Mouse (Mus musculus): ENCODE data around the gene Fbxo48. TPM values are rescaled to one million over a fixed set of nuclear protein-coding genes. Genes with fewer than 3 reads are reported as not detected.

Gene Fbxo48
- 1.6 and 1.9 TPM in 2 replicates for polyA plus RNA-seq (2015; fragmentation: Nextera tagmentation; extraction: Ambion mirVana)

DNA sequence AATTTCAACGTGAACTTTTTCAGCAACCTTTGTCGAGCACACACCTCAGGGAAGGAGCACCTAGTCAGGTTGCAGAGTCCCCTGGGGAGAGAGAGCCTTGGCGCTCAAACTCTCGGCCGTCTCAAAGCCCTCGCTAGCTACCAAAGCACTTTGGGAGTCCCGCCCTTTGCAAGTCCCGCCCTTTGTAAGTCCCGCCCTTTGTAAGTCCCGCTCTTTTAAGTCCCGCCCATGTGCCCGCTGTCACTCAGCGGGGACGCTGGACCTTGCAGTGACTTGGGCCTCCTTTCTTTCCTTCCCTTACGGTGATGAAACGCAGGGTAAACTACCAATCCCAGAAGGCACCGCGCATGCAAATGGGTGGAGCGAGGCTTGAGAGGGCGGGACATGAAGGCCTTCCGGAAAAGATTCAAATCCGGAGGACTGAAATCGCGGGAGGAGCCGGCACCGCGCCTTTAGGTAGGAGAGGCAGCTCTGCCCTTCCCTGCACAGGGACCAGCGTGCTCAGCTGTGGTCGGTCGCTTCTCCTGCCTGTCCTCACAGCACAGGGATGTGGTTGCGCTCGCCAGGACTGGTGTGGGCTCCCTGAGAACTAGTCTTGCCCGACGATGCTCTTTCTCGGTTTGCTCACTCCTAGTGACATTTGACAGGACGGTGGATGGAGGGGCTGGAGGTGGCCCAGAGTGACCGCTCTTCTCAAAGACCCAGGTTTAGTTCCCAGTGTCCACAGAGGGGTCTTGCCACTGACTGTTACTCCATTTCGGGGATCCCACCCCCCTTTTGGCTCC, at the start of gene Fbxo48:
TSS of gene Fbxo48 (plus strand) at position 400 of the 785 bp plus-strand sequence.
- ATAC-seq, result peak; percentile 100
- Histone ChIP-seq H3K4me2 (peak within 1 kb of the TSS; percentile 83), H3K27ac (peak within 1 kb of the TSS; percentile 51; the same call in 1 of the 2 replicates), H3K36me3 (ENCODE audit: poor library complexity, severe bottlenecking) (peaks cover 11% of the 10 kb centered on the region; the same call in 1 of the 2 replicates), H3K27me3 (no peaks in the 10 kb centered on the region), H3K9me3 (replicated peaks) (no peaks in the 10 kb centered on the region), H3K4me1 (peaks cover 16% of the 10 kb centered on the region), H3K9ac (peak within 1 kb of the TSS; percentile 78), H3K4me3 (peak within 1 kb of the TSS; percentile 68)
- under 1% methylated on average over 37 of the region's 38 CpGs for WGBS

DNA sequence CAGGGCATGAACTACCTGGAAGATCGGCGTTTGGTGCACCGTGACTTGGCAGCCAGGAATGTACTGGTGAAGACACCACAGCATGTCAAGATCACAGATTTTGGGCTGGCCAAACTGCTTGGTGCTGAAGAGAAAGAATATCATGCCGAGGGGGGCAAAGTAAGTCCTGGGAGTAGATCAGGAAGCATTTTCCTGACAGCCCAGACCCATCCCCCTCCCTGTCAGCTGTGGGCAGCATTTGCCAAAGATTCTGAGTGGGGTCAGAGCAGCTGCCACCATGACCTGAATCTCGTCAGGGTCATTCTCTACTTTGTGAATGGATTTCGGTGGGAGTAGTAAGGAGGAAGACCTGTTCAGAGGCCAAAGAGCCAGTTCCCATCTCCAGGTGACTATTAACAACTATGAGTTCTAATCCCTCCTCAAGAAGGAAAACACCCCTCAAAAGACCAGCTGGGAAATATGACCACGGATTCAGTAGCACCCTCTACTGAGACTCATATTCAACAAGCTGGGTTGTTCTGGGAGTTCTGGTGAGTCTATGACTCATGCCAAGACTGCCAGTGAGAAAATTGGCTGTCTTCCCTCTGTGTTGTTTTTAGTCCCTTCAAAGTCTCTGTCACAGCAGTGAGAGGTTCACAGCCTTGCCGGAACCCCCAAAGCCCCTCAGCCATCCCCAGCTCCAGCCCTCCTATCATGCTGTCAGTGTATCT, 46.7 kb upstream of the Fbxo48 start:
- no peaks in the 10 kb centered on the region for H3K4me1 ChIP-seq
- WGBS, result 85% methylated on average over 8 of the region's 8 CpGs
- H3K4me2 ChIP-seq, result no peak overlapping the region
- H3K9me3 ChIP-seq (replicated peaks), result no peaks in the 10 kb centered on the region
- ATAC-seq, result no peak
- no peak overlapping the region for H3K9ac ChIP-seq
- H3K4me3 ChIP-seq, result no peak overlapping the region
- no peak overlapping the region for H3K27ac ChIP-seq
- H3K27me3 ChIP-seq, result no peaks in the 10 kb centered on the region
- H3K36me3 ChIP-seq (ENCODE audit: poor library complexity, severe bottlenecking), result no peaks in the 10 kb centered on the region

DNA sequence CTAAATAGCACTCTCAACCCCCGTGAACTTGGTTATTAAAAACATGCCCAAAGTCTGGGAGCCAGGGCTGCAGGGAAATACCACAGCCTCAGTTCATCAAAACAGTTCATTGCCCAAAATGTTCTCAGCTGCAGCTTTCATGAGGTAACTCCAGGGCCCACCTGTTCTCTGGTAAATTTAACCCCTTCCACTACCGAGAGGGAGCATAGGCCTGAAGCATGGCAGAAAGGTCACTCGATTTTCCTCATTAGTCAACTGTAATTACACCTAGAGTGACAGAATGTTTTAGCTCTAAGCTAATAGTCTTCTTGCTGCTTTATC, 46.2 kb upstream of the Fbxo48 start:
- 87% methylated on average over 3 of the region's 3 CpGs for WGBS
- Histone ChIP-seq H3K9me3 (replicated peaks) (no peaks in the 10 kb centered on the region), H3K36me3 (ENCODE audit: poor library complexity, severe bottlenecking) (no peaks in the 10 kb centered on the region), H3K27me3 (no peaks in the 10 kb centered on the region), H3K4me2 (no peak overlapping the region), H3K27ac (no peak overlapping the region), H3K9ac (no peak overlapping the region), H3K4me3 (no peak overlapping the region), H3K4me1 (no peaks in the 10 kb centered on the region)
- ATAC-seq, result no peak

DNA sequence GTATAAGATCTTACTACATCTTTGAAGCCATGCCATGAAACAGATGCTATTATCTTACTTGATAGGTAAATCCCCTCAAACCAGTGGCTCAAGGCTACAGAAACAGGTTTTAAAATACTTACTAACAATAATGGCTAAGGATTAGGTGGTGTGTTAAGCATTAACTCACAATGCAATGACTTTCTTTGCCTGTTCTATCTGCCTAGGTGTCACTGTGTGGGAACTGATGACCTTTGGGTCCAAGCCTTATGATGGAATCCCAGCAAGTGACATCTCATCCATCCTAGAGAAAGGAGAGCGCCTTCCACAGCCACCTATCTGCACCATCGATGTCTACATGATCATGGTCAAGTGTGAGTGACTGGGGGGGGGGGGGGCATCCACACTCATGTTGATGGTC, 44.6 kb upstream of the Fbxo48 start:
- no peaks in the 10 kb centered on the region for H3K9me3 ChIP-seq (replicated peaks)
- ATAC-seq, result no peak
- WGBS, result 90% methylated on average over 2 of the region's 2 CpGs
- H3K9ac ChIP-seq, result no peak overlapping the region
- H3K4me2 ChIP-seq, result no peak overlapping the region
- H3K4me3 ChIP-seq, result no peak overlapping the region
- no peaks in the 10 kb centered on the region for H3K27me3 ChIP-seq
- no peaks in the 10 kb centered on the region for H3K36me3 ChIP-seq (ENCODE audit: poor library complexity, severe bottlenecking)
- H3K27ac ChIP-seq, result no peak overlapping the region
- no peaks in the 10 kb centered on the region for H3K4me1 ChIP-seq

DNA sequence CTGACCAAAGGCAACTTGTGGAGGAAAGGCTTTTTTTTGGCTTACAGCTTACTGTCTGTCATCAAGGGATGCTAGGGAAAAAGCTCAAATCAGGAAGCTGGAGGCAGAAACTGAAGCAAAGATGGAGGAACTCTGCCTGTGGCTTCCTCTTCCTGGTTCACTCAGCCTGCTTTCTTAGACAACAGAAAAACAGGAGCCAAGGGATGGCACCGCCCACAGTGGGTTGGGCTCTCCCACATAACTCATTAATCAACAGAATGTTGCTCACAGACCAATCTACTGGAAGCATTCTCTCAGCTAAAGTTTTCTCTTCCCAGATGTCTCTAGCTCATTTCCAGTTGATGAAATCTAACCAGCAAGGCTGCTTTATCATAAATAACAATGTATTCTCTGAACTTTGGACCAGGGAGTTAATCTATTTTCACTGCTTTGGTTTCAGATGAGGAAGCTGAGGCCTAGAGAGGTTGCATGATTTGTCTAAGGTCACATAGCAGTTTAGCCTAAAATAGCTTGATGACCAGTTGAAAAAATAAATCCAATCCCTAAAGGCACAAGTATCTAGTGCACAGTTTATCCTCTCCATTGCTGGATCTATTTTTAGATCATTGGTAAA, 43.6 kb upstream of the Fbxo48 start:
- Histone ChIP-seq H3K27me3 (no peaks in the 10 kb centered on the region), H3K4me3 (no peak overlapping the region), H3K9ac (no peak overlapping the region), H3K4me2 (no peak overlapping the region), H3K4me1 (no peaks in the 10 kb centered on the region), H3K9me3 (replicated peaks) (no peaks in the 10 kb centered on the region), H3K27ac (no peak overlapping the region), H3K36me3 (ENCODE audit: poor library complexity, severe bottlenecking) (no peaks in the 10 kb centered on the region)
- 89% methylated on average over 1 of the region's 1 CpGs for WGBS
- ATAC-seq, result no peak

DNA sequence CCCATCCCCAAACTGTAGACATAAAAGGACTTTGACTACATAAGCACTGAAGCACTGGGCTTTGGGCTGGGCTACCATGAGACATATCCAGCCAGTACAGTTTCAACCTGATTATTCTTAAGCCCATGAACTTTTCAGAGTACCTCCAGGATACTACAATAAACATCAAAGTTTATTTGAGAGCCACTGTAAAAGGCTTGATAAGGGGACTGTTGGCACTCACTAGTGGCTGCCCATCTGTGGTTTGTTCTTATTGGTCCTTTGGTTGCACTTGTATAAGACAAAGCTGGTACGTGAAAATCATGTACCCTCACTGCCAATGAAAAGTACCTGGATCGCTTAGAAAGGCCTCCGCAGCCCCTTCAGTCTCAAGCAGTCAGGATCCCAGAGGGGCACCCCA, 36.4 kb upstream of the Fbxo48 start:
- H3K27ac ChIP-seq, result no peak overlapping the region
- H3K4me2 ChIP-seq, result no peak overlapping the region
- no peaks in the 10 kb centered on the region for H3K27me3 ChIP-seq
- no peak overlapping the region for H3K9ac ChIP-seq
- WGBS, result 67% methylated on average over 3 of the region's 3 CpGs
- H3K4me1 ChIP-seq, result no peaks in the 10 kb centered on the region
- H3K36me3 ChIP-seq (ENCODE audit: poor library complexity, severe bottlenecking), result no peaks in the 10 kb centered on the region
- no peaks in the 10 kb centered on the region for H3K9me3 ChIP-seq (replicated peaks)
- no peak overlapping the region for H3K4me3 ChIP-seq
- ATAC-seq, result no peak

DNA sequence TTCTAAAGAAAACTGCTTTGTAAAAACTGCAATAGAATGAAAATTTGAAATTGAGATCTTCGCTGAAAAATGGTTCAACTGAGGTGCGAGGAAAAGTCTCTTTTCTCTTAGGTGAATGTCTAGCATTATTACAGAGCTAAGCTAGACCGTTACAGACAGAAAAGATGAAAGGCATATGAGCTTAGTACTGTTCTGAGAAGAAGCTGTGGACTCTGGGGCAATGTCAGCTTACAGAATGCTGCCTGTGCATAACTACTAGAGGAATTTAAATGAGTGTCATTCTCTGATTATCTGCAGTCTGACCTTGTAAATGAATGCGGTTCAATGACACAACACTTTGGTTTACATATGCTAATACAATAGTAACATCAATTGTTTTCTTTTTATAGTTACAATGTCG, 35.3 kb upstream of the Fbxo48 start:
- ATAC-seq, result no peak
- no peaks in the 10 kb centered on the region for H3K4me1 ChIP-seq
- H3K27ac ChIP-seq, result no peak overlapping the region
- H3K4me2 ChIP-seq, result no peak overlapping the region
- no peaks in the 10 kb centered on the region for H3K36me3 ChIP-seq (ENCODE audit: poor library complexity, severe bottlenecking)
- H3K9me3 ChIP-seq (replicated peaks), result no peaks in the 10 kb centered on the region
- 57% methylated on average over 5 of the region's 5 CpGs for WGBS
- H3K27me3 ChIP-seq, result no peaks in the 10 kb centered on the region
- H3K4me3 ChIP-seq, result no peak overlapping the region
- H3K9ac ChIP-seq, result no peak overlapping the region

DNA sequence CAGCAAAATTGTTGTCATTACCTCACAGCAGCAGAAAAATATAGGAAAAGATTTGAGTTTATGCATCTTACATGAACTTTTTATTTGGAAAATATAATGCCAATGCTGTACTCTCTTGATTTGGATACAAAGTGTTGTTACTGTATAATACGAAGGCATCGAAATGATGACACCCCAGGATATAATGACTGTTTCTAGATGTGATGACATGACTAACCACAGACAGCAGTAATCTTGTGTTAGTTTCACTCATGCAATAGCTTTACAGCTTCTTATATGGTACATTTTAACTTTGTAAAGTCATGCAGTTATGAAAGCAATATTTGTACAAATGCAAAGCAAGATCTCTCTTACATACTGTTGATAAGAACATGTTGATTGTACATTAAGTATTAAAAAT, 33.7 kb upstream of the Fbxo48 start:
- 95% methylated on average over 2 of the region's 2 CpGs for WGBS
- ATAC-seq, result no peak
- Histone ChIP-seq H3K4me3 (no peak overlapping the region), H3K4me1 (no peaks in the 10 kb centered on the region), H3K27ac (no peak overlapping the region), H3K9ac (no peak overlapping the region), H3K9me3 (replicated peaks) (no peaks in the 10 kb centered on the region), H3K36me3 (ENCODE audit: poor library complexity, severe bottlenecking) (no peaks in the 10 kb centered on the region), H3K4me2 (no peak overlapping the region), H3K27me3 (no peaks in the 10 kb centered on the region)

DNA sequence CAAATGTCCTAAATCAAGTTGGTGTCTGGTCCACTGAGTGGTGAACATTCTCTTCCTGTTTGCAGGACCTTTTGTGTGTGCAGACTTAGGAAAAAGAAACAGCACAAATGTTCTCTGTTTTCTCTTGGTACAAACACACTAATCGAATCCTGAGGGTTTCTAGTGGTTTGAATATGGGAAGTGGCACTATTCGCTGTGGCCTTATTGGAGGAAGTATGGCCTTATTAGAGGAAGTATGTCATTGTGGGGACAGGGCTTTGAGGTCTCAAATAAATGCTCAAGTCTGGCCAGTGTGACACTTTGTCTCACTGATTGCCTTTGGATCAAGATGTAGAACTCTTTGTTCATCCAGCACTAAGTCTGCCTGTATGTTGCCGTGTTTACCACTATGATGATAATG, 19.0 kb upstream of the Fbxo48 start:
- no peaks in the 10 kb centered on the region for H3K4me1 ChIP-seq
- H3K9me3 ChIP-seq (replicated peaks), result no peaks in the 10 kb centered on the region
- no peak overlapping the region for H3K4me3 ChIP-seq
- ATAC-seq, result no peak
- 88% methylated on average over 3 of the region's 3 CpGs for whole genome bisulfite sequencing
- H3K36me3 ChIP-seq (ENCODE audit: poor library complexity, severe bottlenecking), result no peaks in the 10 kb centered on the region
- no peak overlapping the region for H3K27ac ChIP-seq
- no peak overlapping the region for H3K9ac ChIP-seq
- H3K4me2 ChIP-seq, result no peak overlapping the region
- no peaks in the 10 kb centered on the region for H3K27me3 ChIP-seq

DNA sequence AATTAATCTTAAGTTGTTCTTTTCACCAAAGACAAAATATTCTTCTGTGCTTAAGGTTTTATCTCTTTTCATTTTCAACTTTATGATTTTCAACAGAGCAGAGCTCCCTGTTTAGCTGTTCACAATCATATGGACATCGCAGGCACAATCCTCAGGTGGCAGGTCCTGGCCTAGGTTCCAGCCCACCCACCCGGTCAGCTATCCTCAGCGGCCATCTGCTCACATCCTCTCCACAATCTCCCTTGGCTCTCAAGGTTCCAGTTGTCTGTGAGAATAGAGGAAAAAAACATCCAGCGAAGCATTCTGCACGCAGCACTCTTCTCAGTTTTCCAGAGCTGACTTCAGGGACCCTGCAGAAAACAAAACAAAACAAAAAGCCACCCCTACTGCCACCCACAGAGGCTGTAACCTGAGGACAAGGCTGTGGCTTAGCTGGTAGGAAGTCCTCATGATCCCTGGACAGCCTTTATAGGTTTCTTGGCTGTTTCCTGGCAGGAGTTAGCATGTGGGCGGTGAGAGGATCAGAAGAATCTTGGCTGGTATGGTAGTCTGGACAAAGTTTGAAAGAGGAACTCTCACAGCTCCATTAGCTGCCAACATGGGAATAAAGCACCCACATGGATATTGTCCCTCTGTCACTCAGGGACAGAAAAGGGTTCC, 15.5 kb upstream of the Fbxo48 start:
- ATAC-seq, result no peak
- WGBS, result 76% methylated on average over 6 of the region's 6 CpGs
- Histone ChIP-seq H3K9me3 (replicated peaks) (no peaks in the 10 kb centered on the region), H3K4me1 (no peaks in the 10 kb centered on the region), H3K27me3 (no peaks in the 10 kb centered on the region), H3K36me3 (ENCODE audit: poor library complexity, severe bottlenecking) (no peaks in the 10 kb centered on the region), H3K9ac (no peak overlapping the region), H3K27ac (no peak overlapping the region), H3K4me3 (no peak overlapping the region), H3K4me2 (no peak overlapping the region)

DNA sequence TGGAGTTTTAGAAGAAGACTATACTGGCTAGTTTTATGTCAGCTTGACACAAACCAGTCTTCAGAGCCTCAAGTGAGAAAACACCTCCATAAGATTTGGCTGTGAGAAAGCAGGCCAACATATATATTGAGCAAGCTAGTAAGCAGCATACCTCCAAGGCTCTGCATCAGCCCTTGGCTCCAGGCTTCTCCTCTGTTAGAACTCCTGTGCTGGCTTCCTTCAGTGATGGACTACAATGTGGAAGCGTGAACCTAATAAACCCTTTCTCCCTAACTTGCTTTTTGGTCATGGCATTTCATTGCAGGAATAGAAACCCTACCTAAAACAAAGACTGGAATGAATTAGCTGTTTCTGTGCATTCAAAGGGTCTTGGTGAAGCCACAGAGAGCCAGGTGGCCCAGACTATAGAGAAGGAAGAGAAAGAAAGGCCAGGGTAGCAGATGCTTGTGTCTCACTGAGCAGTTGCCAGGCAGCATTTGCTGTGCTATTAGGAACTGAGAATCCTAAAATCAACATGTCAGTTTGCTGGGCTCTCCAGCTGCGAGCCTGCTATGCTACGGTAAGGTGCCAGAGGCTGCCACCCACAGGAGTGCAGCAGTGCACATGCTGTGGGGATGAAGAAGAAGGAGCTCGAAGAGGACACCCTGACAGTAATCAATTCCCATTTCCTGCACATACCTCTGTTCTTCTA, 9.9 kb upstream of the Fbxo48 start:
- peak; percentile 83 for ATAC-seq
- H3K9me3 ChIP-seq (replicated peaks), result no peaks in the 10 kb centered on the region
- peaks cover 14% of the 10 kb centered on the region; the same call in 1 of the 2 replicates for H3K4me1 ChIP-seq
- H3K27ac ChIP-seq, result peak overlapping the region; percentile 20
- no peaks in the 10 kb centered on the region for H3K27me3 ChIP-seq
- no peak overlapping the region for H3K4me3 ChIP-seq
- no peaks in the 10 kb centered on the region for H3K36me3 ChIP-seq (ENCODE audit: poor library complexity, severe bottlenecking)
- H3K9ac ChIP-seq, result no peak overlapping the region
- 59% methylated on average over 4 of the region's 4 CpGs for WGBS
- no peak overlapping the region for H3K4me2 ChIP-seq

All from forebrain, embryonic 13.5 days (tissue).